Mouse (Mus musculus) neural tube, embryonic 15.5 days (tissue): ENCODE results near the gene Cd5. TPM values are rescaled to one million over a fixed set of nuclear protein-coding genes. Genes with fewer than 3 reads are reported as not detected.
A peak's percentile ranks its signal among the peaks of the same experiment; 100 is the strongest.

Source experiments
- ATAC-seq: fragments of 200-750 bp; cut with Nextera tagmentation; 2 replicates; pipeline ENCODE4 v1.8.0; 2017; ENCODE audit warnings: mild to moderate bottlenecking, moderate TSS enrichment, moderate library complexity; ENCODE audit not compliant: low FRiP score
- H3K27ac ChIP-seq: fragments of 300-500 bp; sonication (generic); replicated peaks from 2 replicates; pipeline ENCODE4 v1.5.1; 2015; ENCODE audit warnings: mild to moderate bottlenecking, inconsistent platforms
- H3K27me3 ChIP-seq: fragments of 300-500 bp; sonication (generic); replicated peaks from 2 replicates; pipeline ENCODE4 v1.6.1; 2015; ENCODE audit warnings: inconsistent platforms
- H3K36me3 ChIP-seq: fragments of 300-500 bp; sonication (generic); 2 replicates; pipeline ENCODE4 v1.6.1; 2015; ENCODE audit warnings: inconsistent platforms
- H3K4me1 ChIP-seq: fragments of 300-500 bp; sonication (generic); 2 replicates; pipeline ENCODE4 v1.6.1; 2015; ENCODE audit warnings: inconsistent platforms
- H3K4me2 ChIP-seq: fragments of 300-500 bp; sonication (generic); 2 replicates; pipeline ENCODE4 v1.6.1; 2015; ENCODE audit warnings: inconsistent platforms, mild to moderate bottlenecking, moderate library complexity
- H3K4me3 ChIP-seq: fragments of 300-500 bp; sonication (generic); replicated peaks from 2 replicates; pipeline ENCODE4 v1.5.1; 2015; ENCODE audit warnings: mild to moderate bottlenecking, inconsistent platforms
- H3K9ac ChIP-seq: fragments of 300-500 bp; sonication (generic); replicated peaks from 2 replicates; pipeline ENCODE4 v1.6.1; 2015; ENCODE audit warnings: mild to moderate bottlenecking, inconsistent platforms
- H3K9me3 ChIP-seq: fragments of 300-500 bp; sonication (generic); replicated peaks from 2 replicates; pipeline ENCODE4 v1.6.1; 2016; ENCODE audit warnings: inconsistent platforms
- WGBS: fragments of 180-500 bp; shearing (Covaris S2); methylation state at CpG from one replicate; pipeline ENCODE4 v1.1.7; 2015; ENCODE audit warnings: mixed read lengths; 5-methylcytosine and 5-hydroxymethylcytosine counted together
- polyA plus RNA-seq: library from polyadenylated mRNA; unstranded; fragments of >200 nt; fragmentation: Nextera tagmentation; extraction: Ambion mirVana; gene quantifications from 2 replicates; pipeline ENCODE4 v1.2.1, GENCODE M21; 2015

Gene Cd5
- polyA plus RNA-seq, 1 experiment from 2014 or later = 0.08 TPM

DNA sequence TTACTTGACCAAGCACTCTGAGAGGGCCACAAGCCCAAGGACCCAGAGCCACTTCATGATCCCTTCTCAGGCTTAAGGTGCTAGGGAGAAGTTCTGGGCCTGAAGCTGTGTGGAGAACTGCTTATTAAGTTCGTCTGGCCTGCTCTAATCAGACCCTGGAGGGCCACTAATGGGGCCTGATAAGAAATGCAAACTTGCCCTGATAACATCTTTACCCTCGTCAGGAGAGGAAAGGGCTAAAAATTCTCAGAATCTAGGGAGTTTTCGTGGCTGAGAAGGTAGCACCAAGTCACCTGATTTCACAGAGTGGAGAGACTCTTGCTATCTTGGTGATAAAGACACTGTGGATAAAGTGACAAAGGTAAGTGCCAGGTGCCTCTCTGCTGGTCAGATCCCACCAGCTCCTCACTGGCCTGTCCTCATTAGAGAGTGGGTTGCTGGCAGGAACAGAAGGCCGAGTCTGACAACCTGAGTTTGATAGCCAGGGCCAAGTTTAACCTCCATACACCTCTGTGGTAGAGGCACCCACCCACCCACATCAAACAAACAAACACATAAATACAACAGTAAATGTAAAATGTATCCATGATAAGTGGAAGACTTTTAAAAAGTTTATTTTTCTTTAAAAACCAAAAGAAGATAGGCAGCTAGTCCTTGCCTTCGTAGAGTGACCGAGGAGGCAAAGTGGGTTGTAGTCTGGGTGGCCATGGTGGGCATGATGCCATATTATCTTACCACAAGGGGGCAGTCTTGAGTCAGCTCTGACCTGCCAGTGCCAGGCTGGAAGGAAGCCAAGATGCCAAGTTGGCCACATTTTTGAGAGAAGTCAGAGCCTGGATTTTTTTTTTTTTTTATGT is 60.7 kb downstream of the Cd5 start, which contains the start of gene Pga5:
Gene Pga5, minus strand, starts transcription at position 157 of the 857 bp plus-strand sequence.
- Histone ChIP-seq H3K27ac (no peak within 1 kb of the TSS), H3K4me3 (no peak within 1 kb of the TSS), H3K9me3 (no peaks in the 10 kb centered on the region), H3K27me3 (no peaks in the 10 kb centered on the region), H3K36me3 (no peaks in the 10 kb centered on the region), H3K9ac (no peak within 1 kb of the TSS), H3K4me1 (peaks cover 5% of the 10 kb centered on the region; the same call in 1 of the 2 replicates), H3K4me2 (no peak within 1 kb of the TSS)
- ATAC-seq = 0 out of 2 replicates have a peak, but pooled peaks have one; percentile 69
- 46% methylated on average over 6 of the region's 6 CpGs for WGBS

DNA sequence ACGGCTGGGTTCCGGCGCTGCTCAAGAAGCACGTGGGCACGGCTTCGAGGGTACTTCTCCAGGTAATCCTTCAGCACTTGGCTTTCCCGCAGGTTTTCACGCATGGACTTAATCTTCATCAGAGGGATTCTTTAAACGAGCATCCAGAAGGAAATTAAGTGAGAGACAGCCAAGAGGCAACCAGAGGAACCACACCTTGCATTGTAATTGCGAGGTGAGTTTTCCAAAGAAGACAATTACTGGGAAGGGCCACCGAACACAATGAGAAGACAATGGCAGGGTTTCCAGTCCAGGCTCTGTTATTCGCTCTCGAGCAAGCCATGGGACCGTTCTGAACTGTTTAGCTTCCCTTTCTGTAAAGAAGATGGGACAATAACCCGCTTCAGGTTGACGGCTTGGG is 62.1 kb downstream of the Cd5 start:
- Histone ChIP-seq H3K27ac (no peak overlapping the region), H3K9ac (no peak overlapping the region), H3K4me3 (no peak overlapping the region), H3K9me3 (no peaks in the 10 kb centered on the region), H3K36me3 (no peaks in the 10 kb centered on the region), H3K4me1 (peaks cover 5% of the 10 kb centered on the region; the same call in 1 of the 2 replicates), H3K27me3 (no peaks in the 10 kb centered on the region), H3K4me2 (no peak overlapping the region)
- WGBS = 78% methylated on average over 16 of the region's 16 CpGs
- ATAC-seq = no peak

DNA sequence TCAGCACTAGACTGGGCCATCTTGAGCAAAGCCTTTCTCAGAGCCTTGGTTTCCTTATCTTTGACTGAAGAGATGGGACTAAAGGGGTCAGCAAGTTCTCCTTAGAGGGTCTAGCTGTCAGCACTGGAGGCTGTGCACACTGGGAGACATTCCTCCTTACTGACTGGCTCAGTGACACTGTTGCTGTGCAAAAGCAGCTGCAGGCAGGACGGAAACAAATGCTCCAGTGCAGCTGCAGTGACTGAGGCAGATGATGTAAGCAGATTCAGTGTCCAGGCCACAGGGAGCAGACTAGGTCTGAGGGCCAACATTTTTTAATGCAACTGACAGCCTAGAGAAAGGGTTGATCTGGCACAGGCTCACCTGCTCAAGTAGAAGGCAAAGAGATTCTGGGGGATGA is 65.5 kb downstream of the Cd5 start:
- 43% methylated on average over 1 of the region's 1 CpGs for WGBS
- Histone ChIP-seq H3K27ac (no peak overlapping the region), H3K36me3 (no peaks in the 10 kb centered on the region), H3K4me2 (no peak overlapping the region), H3K4me3 (no peak overlapping the region), H3K4me1 (no peaks in the 10 kb centered on the region), H3K9ac (no peak overlapping the region), H3K9me3 (no peaks in the 10 kb centered on the region), H3K27me3 (no peaks in the 10 kb centered on the region)
- ATAC-seq = no peak

DNA sequence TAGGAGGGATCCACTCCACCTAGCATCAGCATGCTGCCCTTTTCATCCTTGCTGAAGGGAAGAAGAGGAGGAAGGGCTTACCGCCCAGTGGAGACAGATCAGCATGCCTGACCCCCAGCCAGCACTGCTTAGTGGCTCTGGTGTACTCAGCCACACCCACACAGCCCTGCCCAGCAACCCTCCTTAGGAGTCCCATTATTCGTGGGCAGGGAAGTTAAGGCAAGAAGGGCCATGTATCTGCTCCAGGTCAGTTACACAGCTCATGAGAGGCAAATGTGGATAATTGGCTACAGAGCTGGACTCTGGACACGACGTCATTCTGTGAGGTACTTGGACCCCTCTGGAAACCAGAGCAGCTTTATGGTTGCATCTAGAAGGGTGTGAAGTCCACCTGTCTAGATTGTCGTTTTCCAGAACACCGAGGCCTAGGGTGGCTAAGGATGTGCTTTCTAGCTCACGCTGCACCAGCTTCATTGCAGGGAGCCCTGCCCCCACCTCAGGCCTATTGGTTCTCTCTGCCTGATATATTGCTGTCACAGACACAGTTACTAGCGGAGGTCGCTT is 66.9 kb downstream of the Cd5 start:
- H3K36me3 ChIP-seq = no peaks in the 10 kb centered on the region
- 49% methylated on average over 9 of the region's 9 CpGs for WGBS
- no peak overlapping the region for H3K4me2 ChIP-seq
- H3K27ac ChIP-seq = no peak overlapping the region
- no peaks in the 10 kb centered on the region for H3K4me1 ChIP-seq
- H3K9me3 ChIP-seq = no peaks in the 10 kb centered on the region
- no peak overlapping the region for H3K4me3 ChIP-seq
- ATAC-seq = no peak
- no peak overlapping the region for H3K9ac ChIP-seq
- no peaks in the 10 kb centered on the region for H3K27me3 ChIP-seq

DNA sequence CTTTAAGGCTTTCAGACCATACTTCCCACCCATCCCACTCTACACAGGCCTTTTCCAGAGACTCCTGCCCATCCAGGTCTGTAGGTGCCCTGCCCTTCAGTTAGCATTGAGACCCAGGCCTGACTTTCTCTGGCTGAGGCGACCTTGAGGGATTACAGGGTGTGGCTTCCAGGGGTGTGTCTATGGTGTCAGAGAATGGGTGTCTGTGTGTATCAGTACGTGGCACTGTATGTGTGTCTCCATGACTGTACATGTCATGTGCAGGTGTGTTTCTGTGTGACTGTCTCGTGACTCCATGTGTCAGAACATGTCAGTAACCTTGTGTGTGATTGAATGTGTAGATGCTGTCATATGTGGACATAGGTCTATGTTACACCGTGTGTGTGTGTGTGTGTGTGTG is 67.5 kb downstream of the Cd5 start:
- Histone ChIP-seq H3K36me3 (no peaks in the 10 kb centered on the region), H3K4me2 (no peak overlapping the region), H3K9me3 (no peaks in the 10 kb centered on the region), H3K9ac (no peak overlapping the region), H3K4me3 (no peak overlapping the region), H3K27ac (no peak overlapping the region), H3K27me3 (no peaks in the 10 kb centered on the region), H3K4me1 (no peaks in the 10 kb centered on the region)
- no peak for ATAC-seq
- 93% methylated on average over 4 of the region's 4 CpGs for WGBS

Other genes with a start within 250 kb of the Cd5 start
- gene Cpsf7, start 213.7 kb downstream of the Cd5 start, polyA plus RNA-seq = 45.6 and 47.2 TPM in 2 replicates
- 67.5 and 67.7 TPM in 2 replicates for gene Sdhaf2, start 212.9 kb downstream of the Cd5 start, polyA plus RNA-seq
- 49.1 and 51.6 TPM in 2 replicates for gene Tmem216, start 182.8 kb downstream of the Cd5 start, polyA plus RNA-seq
- 20.4 and 22.5 TPM in 2 replicates for gene Cyb561a3, start 161.8 kb downstream of the Cd5 start, polyA plus RNA-seq
- gene Tmem138, start 161.6 kb downstream of the Cd5 start, polyA plus RNA-seq = 33.3 and 33.9 TPM in 2 replicates
- 194 and 213 TPM in 2 replicates for gene Ddb1, start 133.7 kb downstream of the Cd5 start, polyA plus RNA-seq
- 21.8 and 25.2 TPM in 2 replicates for gene Tkfc, start 133.3 kb downstream of the Cd5 start, polyA plus RNA-seq
- gene Vwce, start 104.8 kb downstream of the Cd5 start, polyA plus RNA-seq = 1.7 and 2.4 TPM in 2 replicates
- gene Pga5, start 60.9 kb downstream of the Cd5 start, polyA plus RNA-seq = not detected in 2 replicates
- 28.7 and 30.3 TPM in 2 replicates for gene Vps37c, start 50.3 kb downstream of the Cd5 start, polyA plus RNA-seq
- gene Cd6, start 91.1 kb upstream of the Cd5 start, polyA plus RNA-seq = 0.74 TPM in 1 of 2 replicates, not detected in the other
- gene Slc15a3, start 100.7 kb upstream of the Cd5 start, polyA plus RNA-seq = 0.27 and 0.55 TPM in 2 replicates
- gene Tmem132a, start 130.9 kb upstream of the Cd5 start, polyA plus RNA-seq = 141 and 167 TPM in 2 replicates
- gene Tmem109, start 143.0 kb upstream of the Cd5 start, polyA plus RNA-seq = 44.5 and 53.6 TPM in 2 replicates
- gene Prpf19, start 156.2 kb upstream of the Cd5 start, polyA plus RNA-seq = 41.6 and 42.7 TPM in 2 replicates
- gene Zp1, start 181.6 kb upstream of the Cd5 start, polyA plus RNA-seq = 0.18 and 0.44 TPM in 2 replicates
- gene Ptgdr2, start 198.2 kb upstream of the Cd5 start, polyA plus RNA-seq = 0.19 TPM in 1 of 2 replicates, not detected in the other
- 12.7 and 16.9 TPM in 2 replicates for gene Ccdc86, start 210.3 kb upstream of the Cd5 start, polyA plus RNA-seq
- gene Ms4a10, start 235.7 kb upstream of the Cd5 start, polyA plus RNA-seq = 1.0 TPM in 1 of 2 replicates, not detected in the other